Mouse (Mus musculus): ENCODE measurements around the gene Fsip1. TPM values are rescaled to one million over a fixed set of nuclear protein-coding genes. Genes with fewer than 3 reads are reported as not detected.

Fsip1 gene
- polyA plus RNA-seq, 1 experiment from 2014 or later, result 0.19 TPM

DNA sequence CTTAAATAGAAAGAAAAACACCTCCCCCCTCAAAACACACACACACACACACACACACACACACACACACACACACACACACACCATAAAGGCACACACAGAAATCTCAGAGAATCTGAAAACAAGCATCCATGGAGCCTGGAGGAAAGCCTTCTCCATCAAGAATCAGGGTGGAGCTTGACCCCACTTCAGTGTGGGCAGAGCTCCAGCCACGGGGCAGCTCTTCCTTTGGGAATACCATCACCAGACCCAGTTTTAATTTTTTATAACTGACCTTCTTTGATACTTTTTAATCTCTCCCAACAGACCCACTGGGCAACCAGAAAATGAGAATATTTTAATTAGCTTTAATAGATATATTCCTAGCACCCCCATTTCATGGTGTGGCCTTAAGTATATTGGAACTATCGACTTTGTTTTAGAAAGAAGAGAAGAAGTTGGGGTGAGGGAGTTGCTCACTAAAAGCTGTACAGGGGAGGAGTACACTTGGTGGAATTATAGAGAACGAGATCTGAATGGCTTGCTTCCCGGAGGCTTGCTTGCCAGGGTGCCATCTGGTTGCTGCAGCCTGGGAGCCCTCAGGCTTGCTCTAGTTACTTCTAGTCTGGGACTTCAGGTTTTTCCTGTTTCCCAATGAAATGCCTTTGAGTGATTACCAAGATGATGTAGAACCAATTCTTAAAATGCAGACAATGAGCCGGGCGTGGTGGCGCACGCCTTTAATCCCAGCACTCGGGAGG is 31.7 kb upstream of the Fsip1 start:
- H3K36me3 ChIP-seq, result no peaks in the 10 kb centered on the region
- no peak overlapping the region for H3K4me3 ChIP-seq (replicated peaks)
- ATAC-seq, result no peak
- H3K9me3 ChIP-seq, result no peaks in the 10 kb centered on the region
- H3K9ac ChIP-seq, result no peak overlapping the region
- no peak overlapping the region for H3K27ac ChIP-seq
- H3K27me3 ChIP-seq (replicated peaks), result no peaks in the 10 kb centered on the region
- H3K4me1 ChIP-seq (replicated peaks), result no peaks in the 10 kb centered on the region
- H3K4me2 ChIP-seq (replicated peaks), result no peak overlapping the region
- 87% methylated on average over 9 of the region's 9 CpGs for WGBS

DNA sequence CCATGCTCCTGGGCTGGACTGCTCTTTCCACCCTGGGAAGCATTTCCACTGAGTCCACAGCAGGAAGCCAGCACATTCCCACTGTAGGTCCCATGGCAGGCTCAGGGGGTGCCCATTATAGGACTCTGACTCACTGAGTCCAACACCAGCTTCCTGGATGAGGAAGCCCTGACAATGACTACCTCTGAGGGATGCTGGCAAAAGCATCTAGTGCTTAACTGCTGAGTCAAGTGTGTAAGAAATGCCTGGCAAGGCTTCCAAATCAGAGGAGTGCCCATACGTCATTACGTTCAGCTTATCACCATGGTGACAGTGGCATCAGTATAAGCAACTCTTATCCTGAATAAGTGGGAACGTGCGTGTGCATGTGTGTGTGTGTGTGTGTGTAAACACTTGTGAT is 30.9 kb upstream of the Fsip1 start:
- 69% methylated on average over 4 of the region's 4 CpGs for WGBS

DNA sequence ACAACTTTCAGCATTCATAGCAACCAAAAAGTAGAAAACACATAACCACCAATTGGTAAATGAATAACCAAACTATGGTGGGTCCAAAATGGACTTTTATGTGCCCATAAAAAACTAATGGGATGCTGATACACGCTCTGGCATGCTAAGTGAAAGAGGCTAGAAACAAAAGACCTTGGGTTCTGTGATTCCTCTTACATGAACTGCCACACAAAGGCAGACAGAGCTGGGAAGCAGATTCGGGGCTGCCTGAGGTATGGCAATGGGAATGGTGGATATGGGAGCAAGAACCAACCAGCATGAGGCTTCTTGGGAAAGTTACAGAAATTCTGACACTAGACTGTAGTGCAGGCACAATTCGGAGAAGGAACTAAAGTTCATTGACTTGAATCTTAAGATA is 25.7 kb upstream of the Fsip1 start:
- no peaks in the 10 kb centered on the region for H3K36me3 ChIP-seq
- H3K4me3 ChIP-seq (replicated peaks), result no peak overlapping the region
- ATAC-seq, result no peak
- H3K27ac ChIP-seq, result no peak overlapping the region
- WGBS, result 76% methylated on average over 3 of the region's 3 CpGs
- no peaks in the 10 kb centered on the region for H3K9me3 ChIP-seq
- no peak overlapping the region for H3K4me2 ChIP-seq (replicated peaks)
- no peaks in the 10 kb centered on the region for H3K27me3 ChIP-seq (replicated peaks)
- H3K9ac ChIP-seq, result no peak overlapping the region
- H3K4me1 ChIP-seq (replicated peaks), result no peaks in the 10 kb centered on the region

More for the DNA sequence above, 30.9 kb upstream of the Fsip1 start:
- H3K4me1 ChIP-seq (replicated peaks), result no peaks in the 10 kb centered on the region
- no peak overlapping the region for H3K9ac ChIP-seq
- no peak overlapping the region for H3K27ac ChIP-seq
- no peak overlapping the region for H3K4me2 ChIP-seq (replicated peaks)
- no peak overlapping the region for H3K4me3 ChIP-seq (replicated peaks)
- no peaks in the 10 kb centered on the region for H3K9me3 ChIP-seq
- no peaks in the 10 kb centered on the region for H3K36me3 ChIP-seq
- no peaks in the 10 kb centered on the region for H3K27me3 ChIP-seq (replicated peaks)
- no peak for ATAC-seq

DNA sequence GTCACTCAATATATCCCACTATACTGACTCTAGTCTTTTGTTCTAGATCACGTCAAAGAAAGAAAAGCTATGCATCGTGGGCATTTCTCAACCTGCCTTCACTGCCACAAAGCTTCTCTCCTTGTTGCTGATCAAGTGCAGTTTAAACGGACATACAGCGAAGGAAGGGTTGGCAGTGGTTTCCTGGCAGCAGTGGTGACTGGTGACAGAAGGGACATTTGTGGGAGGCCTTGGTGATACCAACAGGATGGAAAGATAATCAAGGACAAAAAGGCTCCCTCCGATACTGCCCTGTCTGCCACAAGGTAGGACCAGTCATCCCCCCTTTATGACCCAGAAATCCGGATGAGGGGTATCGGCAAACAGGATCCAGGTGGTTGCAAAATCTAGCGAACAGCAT is 21.5 kb upstream of the Fsip1 start:
- no peak for ATAC-seq
- H3K9me3 ChIP-seq, result no peaks in the 10 kb centered on the region
- no peak overlapping the region for H3K27ac ChIP-seq
- no peak overlapping the region for H3K9ac ChIP-seq
- no peak overlapping the region for H3K4me2 ChIP-seq (replicated peaks)
- no peak overlapping the region for H3K4me3 ChIP-seq (replicated peaks)
- H3K27me3 ChIP-seq (replicated peaks), result no peaks in the 10 kb centered on the region
- no peaks in the 10 kb centered on the region for H3K36me3 ChIP-seq
- no peaks in the 10 kb centered on the region for H3K4me1 ChIP-seq (replicated peaks)
- whole genome bisulfite sequencing, result 93% methylated on average over 8 of the region's 8 CpGs

DNA sequence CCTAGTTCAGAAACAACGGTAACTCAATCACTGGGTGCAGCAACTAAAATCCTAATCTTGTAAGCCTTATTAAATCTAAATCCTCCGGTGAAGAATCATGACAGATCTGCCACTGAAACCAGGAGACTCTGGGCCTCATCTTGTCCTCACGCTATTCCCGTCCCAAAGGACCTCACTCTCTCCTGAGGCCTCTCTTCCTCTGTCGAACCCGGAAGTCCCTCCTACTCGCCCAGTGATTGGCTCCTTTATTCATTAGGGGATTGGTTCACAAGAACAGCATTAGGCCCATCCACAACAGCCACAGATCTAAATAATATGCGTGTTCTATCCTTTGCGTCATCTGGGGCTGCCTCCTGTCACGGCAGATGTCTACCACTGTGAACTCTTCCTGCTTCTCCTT is 14.8 kb upstream of the Fsip1 start:
- H3K4me3 ChIP-seq (replicated peaks), result no peak overlapping the region
- no peak overlapping the region for H3K9ac ChIP-seq
- H3K27ac ChIP-seq, result no peak overlapping the region
- WGBS, result 89% methylated on average over 10 of the region's 10 CpGs
- H3K9me3 ChIP-seq, result no peaks in the 10 kb centered on the region
- H3K36me3 ChIP-seq, result no peaks in the 10 kb centered on the region
- no peak for ATAC-seq
- no peak overlapping the region for H3K4me2 ChIP-seq (replicated peaks)
- no peaks in the 10 kb centered on the region for H3K4me1 ChIP-seq (replicated peaks)
- no peaks in the 10 kb centered on the region for H3K27me3 ChIP-seq (replicated peaks)

DNA sequence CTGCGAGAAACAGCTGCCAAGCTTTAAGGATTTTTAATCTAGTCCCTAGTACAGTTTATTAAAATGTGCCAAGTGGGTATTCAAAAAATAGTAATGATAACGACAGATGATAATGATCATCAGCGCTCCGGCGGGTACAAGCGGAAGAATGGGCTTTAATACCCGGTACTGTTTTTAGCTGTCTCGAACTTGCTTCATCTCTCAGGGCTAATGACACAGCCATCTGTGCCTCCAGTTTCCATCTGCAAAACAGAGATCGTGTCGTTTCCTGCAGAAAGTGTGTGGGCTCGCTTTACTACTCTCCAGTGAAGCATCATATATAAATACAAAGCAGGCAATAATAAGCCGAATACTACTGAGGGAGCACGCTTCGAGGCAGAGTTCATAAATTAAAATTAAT is 13.4 kb upstream of the Fsip1 start:
- H3K9me3 ChIP-seq, result no peaks in the 10 kb centered on the region
- no peak overlapping the region for H3K27ac ChIP-seq
- H3K36me3 ChIP-seq, result no peaks in the 10 kb centered on the region
- ATAC-seq, result no peak
- H3K4me3 ChIP-seq (replicated peaks), result no peak overlapping the region
- no peaks in the 10 kb centered on the region for H3K4me1 ChIP-seq (replicated peaks)
- no peak overlapping the region for H3K4me2 ChIP-seq (replicated peaks)
- no peak overlapping the region for H3K9ac ChIP-seq
- H3K27me3 ChIP-seq (replicated peaks), result no peaks in the 10 kb centered on the region
- WGBS, result 78% methylated on average over 14 of the region's 14 CpGs

DNA sequence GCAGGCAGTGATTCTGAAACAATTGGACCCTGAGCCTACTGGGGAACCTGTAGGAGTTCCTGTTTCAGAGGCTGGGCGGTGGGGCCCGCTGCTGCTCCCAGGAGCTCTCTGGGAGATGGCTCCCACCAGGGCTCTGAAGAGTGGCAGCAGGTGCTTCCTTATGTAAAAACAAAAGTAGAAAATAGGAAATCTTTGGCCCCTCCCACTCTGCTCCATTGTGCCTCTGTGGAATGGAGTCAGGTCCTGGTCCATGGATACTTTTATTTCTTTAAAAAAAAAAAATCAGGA is 7.1 kb upstream of the Fsip1 start:
- Histone ChIP-seq H3K27ac (no peak overlapping the region), H3K36me3 (no peaks in the 10 kb centered on the region), H3K9me3 (no peaks in the 10 kb centered on the region), H3K4me3 (replicated peaks) (no peak overlapping the region), H3K9ac (no peak overlapping the region), H3K4me1 (replicated peaks) (no peaks in the 10 kb centered on the region), H3K4me2 (replicated peaks) (no peak overlapping the region), H3K27me3 (replicated peaks) (no peaks in the 10 kb centered on the region)
- ATAC-seq, result no peak; the same call in 1 of the 2 replicates
- 54% methylated on average over 2 of the region's 2 CpGs for WGBS

DNA sequence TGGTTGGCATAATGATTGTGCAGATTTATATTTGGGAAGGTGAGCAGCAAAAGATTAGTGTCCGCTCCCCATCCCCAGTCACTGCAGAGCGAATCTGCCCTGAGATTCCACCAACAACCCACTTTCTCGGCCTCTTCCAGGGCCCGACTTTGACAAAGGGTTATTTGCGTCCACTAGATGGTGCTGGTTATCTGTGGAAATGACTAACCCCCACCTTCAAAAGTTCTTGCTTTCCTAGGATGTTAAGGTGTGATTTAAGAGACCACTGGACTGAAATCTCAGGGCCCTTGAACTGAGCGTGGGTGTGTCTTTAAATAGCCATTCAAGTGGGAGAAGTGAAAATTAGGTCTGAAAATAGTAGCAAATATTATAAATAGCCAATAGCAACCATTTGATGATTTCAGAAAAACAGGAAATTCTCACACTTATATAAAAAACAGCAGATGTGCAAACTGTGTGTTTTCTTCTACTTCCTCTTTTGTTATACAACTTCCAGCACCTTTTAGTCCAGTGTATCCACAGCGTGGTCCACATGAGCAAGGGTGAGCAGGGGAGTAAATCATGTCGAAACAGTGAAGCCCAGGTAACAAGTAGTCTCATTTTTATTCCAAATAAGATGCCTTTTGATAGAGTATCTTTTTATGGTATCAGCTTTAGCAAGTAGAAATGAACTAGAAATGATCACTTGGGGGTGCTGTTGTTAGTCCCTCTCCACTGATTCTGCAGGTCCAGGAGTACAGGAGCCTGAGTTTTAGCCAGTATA is 6.6 kb upstream of the Fsip1 start:
- no peaks in the 10 kb centered on the region for H3K36me3 ChIP-seq
- WGBS, result 19% methylated on average over 8 of the region's 8 CpGs
- H3K4me3 ChIP-seq (replicated peaks), result no peak overlapping the region
- no peaks in the 10 kb centered on the region for H3K27me3 ChIP-seq (replicated peaks)
- no peaks in the 10 kb centered on the region for H3K4me1 ChIP-seq (replicated peaks)
- no peak overlapping the region for H3K9ac ChIP-seq
- no peak overlapping the region for H3K27ac ChIP-seq
- no peaks in the 10 kb centered on the region for H3K9me3 ChIP-seq
- peak; percentile 25; the same call in 1 of the 2 replicates for ATAC-seq
- H3K4me2 ChIP-seq (replicated peaks), result no peak overlapping the region

DNA sequence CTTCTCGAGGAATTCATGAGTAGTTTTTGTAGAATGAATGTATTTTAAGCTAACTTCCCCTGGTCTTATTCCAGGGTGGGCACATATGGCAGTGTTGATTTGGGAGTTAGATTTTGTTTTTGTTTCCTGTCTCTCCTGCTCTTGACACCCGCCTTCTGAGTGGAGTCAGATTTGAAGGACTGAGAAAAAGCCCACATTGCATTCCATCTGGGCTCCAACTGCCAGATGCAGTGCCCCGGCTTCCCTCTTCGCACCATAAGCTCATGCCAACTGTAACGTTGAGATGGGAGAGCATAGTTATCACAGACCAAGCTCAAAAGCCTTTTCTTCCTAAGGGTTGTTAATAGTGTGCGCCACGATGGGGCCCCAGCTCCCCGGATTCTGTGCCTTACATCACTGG is 5.9 kb upstream of the Fsip1 start:
- ATAC-seq, result no peak
- Histone ChIP-seq H3K4me3 (replicated peaks) (no peak overlapping the region), H3K27ac (no peak overlapping the region), H3K4me2 (replicated peaks) (no peak overlapping the region), H3K9me3 (no peaks in the 10 kb centered on the region), H3K27me3 (replicated peaks) (no peaks in the 10 kb centered on the region), H3K36me3 (no peaks in the 10 kb centered on the region), H3K4me1 (replicated peaks) (no peaks in the 10 kb centered on the region), H3K9ac (no peak overlapping the region)
- 51% methylated on average over 8 of the region's 8 CpGs for WGBS

DNA sequence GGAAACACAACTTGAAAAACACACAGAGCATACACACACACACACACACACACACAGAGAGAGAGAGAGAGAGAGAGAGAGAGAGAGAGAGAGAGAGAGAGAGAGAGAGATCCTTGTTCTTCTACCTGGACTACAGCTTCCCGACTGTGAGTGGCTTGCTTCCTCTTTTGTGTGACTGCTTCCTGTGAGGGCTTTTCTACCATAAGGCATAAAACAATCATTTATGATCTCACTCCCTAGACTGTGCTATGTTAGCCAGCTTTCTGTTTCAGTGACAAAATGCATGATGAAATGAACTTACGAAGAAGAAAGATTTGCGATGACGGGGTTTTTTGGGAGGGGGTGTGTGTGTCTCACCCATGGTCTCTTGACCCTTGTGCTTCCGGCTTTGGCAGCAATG is 3.0 kb upstream of the Fsip1 start:
- WGBS, result 76% methylated on average over 5 of the region's 5 CpGs
- H3K4me3 ChIP-seq (replicated peaks), result no peak overlapping the region
- H3K4me2 ChIP-seq (replicated peaks), result no peak overlapping the region
- no peaks in the 10 kb centered on the region for H3K36me3 ChIP-seq
- H3K27me3 ChIP-seq (replicated peaks), result no peaks in the 10 kb centered on the region
- H3K9ac ChIP-seq, result no peak overlapping the region
- no peak for ATAC-seq
- no peaks in the 10 kb centered on the region for H3K9me3 ChIP-seq
- H3K4me1 ChIP-seq (replicated peaks), result 0 out of 2 replicates have a peak, but pooled peaks cover 4% of the 10 kb centered on the region
- no peak overlapping the region for H3K27ac ChIP-seq

DNA sequence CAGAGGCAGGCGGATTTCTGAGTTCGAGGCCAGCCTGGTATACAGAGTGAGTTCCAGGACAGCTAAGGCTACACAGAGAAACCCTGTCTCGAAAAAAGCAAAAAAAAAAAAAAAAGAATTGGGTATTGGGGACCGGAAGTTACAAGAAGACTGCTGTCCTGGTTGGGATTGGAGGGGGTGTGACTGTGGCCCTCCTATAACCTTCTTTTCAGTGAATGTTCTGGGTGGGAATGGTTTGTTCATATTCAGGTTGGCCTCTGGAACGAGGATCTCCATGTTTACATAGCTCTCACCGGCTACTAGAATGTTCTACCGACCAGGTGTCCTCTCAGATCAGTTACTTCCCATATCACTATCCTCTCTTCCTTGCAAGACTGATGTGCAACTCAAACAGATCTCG is 328 bp upstream of the Fsip1 start:
- 75% methylated on average over 8 of the region's 8 CpGs for WGBS
- no peak; the same call in 1 of the 2 replicates for ATAC-seq

DNA sequence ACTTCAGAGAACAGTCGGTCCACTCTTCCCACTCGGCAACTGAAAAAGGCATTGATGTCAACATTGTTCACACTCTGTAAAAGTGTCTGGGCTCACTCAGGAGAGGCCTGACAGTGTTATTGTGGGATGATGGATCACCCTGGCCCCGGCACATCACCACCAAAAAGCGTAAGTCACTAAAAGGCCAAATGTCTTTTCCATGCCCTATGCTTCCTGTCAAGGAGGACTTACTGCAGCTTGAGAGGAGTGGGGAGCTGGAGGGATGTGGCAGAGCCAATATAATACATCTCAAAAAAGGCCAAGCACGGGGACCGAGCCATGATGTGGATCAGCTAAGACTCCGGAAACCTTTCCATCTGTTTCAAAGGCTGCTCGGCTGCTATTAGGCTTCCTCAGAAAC is 2.2 kb downstream of the Fsip1 start:
- 0 out of 2 replicates have a peak, but pooled peaks cover 4% of the 10 kb centered on the region for H3K4me1 ChIP-seq (replicated peaks)
- H3K27me3 ChIP-seq (replicated peaks), result no peaks in the 10 kb centered on the region
- no peak overlapping the region for H3K27ac ChIP-seq
- 35% methylated on average over 8 of the region's 8 CpGs for whole genome bisulfite sequencing
- H3K36me3 ChIP-seq, result no peaks in the 10 kb centered on the region
- no peak overlapping the region for H3K4me3 ChIP-seq (replicated peaks)
- ATAC-seq, result no peak
- no peak overlapping the region for H3K9ac ChIP-seq
- H3K4me2 ChIP-seq (replicated peaks), result no peak overlapping the region
- no peaks in the 10 kb centered on the region for H3K9me3 ChIP-seq

More for the DNA sequence above, 328 bp upstream of the Fsip1 start:
- no peak overlapping the region for H3K9ac ChIP-seq
- H3K27ac ChIP-seq, result no peak overlapping the region
- H3K9me3 ChIP-seq, result no peaks in the 10 kb centered on the region
- no peaks in the 10 kb centered on the region for H3K27me3 ChIP-seq (replicated peaks)
- H3K4me3 ChIP-seq (replicated peaks), result peak overlapping the region; percentile 50; the same call in 1 of the 2 replicates
- H3K4me1 ChIP-seq (replicated peaks), result 0 out of 2 replicates have a peak, but pooled peaks cover 4% of the 10 kb centered on the region
- H3K4me2 ChIP-seq (replicated peaks), result peak overlapping the region; percentile 83
- no peaks in the 10 kb centered on the region for H3K36me3 ChIP-seq

DNA sequence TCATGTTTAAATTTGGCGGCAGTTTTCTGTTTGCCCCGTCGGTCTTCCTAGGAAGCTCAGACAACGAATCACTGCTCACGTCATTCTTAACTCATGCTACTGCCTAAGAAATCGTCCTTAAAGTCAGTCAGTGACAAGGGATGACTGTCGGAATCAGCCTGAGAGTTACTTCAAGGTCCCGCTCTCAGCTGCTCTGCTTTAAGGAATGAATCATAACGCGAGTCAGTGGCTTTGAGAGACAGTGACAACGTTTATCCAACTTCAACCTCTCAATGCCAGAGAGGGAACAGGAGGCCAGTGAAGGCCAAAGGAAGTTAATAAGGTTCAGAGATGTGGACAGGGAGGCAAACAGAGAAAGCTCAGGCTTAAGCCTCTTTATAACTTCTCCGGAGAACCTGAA is 7.8 kb downstream of the Fsip1 start:
- H3K4me3 ChIP-seq (replicated peaks), result no peak overlapping the region
- no peak overlapping the region for H3K4me2 ChIP-seq (replicated peaks)
- 63% methylated on average over 12 of the region's 12 CpGs for WGBS
- ATAC-seq, result no peak
- H3K9ac ChIP-seq, result no peak overlapping the region
- no peaks in the 10 kb centered on the region for H3K27me3 ChIP-seq (replicated peaks)
- H3K4me1 ChIP-seq (replicated peaks), result no peaks in the 10 kb centered on the region
- no peaks in the 10 kb centered on the region for H3K9me3 ChIP-seq
- no peaks in the 10 kb centered on the region for H3K36me3 ChIP-seq
- H3K27ac ChIP-seq, result no peak overlapping the region

Measured in intestine, embryonic 15.5 days (tissue).